Mouse (Mus musculus) forebrain, postnatal 0 days (tissue): ENCODE results near the gene Sema4c. TPM values are rescaled to one million over a fixed set of nuclear protein-coding genes. Genes with fewer than 3 reads are reported as not detected.

ENCODE experiments used
- ATAC-seq: fragments of 200-750 bp; cut with Nextera tagmentation; 2 replicates; pipeline ENCODE4 v1.8.0; 2017; ENCODE audit warnings: mild to moderate bottlenecking, moderate library complexity
- DNase-seq: peaks from one replicate; pipeline ENCODE4 v3.0.0-alpha.2; 2015
- H3K27ac ChIP-seq: fragments of 300-500 bp; sonication (generic); 2 replicates; pipeline ENCODE4 v1.5.1; 2014; ENCODE audit warnings: low read depth, mild to moderate bottlenecking, antibody characterized with exemption, low read length, moderate library complexity, mixed read lengths
- H3K27me3 ChIP-seq: fragments of 300-500 bp; sonication (generic); 2 replicates; pipeline ENCODE4 v1.6.1; 2014; ENCODE audit warnings: mild to moderate bottlenecking, low read length, mixed read lengths; ENCODE audit not compliant: insufficient read depth
- H3K36me3 ChIP-seq: fragments of 300-500 bp; sonication (generic); 2 replicates; pipeline ENCODE4 v1.6.1; 2014; ENCODE audit warnings: mild to moderate bottlenecking, moderate library complexity; ENCODE audit not compliant: insufficient read depth
- H3K4me1 ChIP-seq: fragments of 300-500 bp; sonication (generic); 2 replicates; pipeline ENCODE4 v1.6.1; 2014; ENCODE audit warnings: antibody characterized with exemption; ENCODE audit not compliant: insufficient read depth
- H3K4me2 ChIP-seq: fragments of 300-500 bp; sonication (generic); 2 replicates; pipeline ENCODE4 v1.6.1; 2014; ENCODE audit warnings: low read depth, mild to moderate bottlenecking, moderate library complexity
- H3K4me3 ChIP-seq: fragments of 300-500 bp; sonication (generic); 2 replicates; pipeline ENCODE4 v1.5.1; 2014; ENCODE audit warnings: low read depth, low read length, mixed read lengths
- H3K9ac ChIP-seq: fragments of 300-500 bp; sonication (generic); 2 replicates; pipeline ENCODE4 v1.6.1; 2014; ENCODE audit warnings: mild to moderate bottlenecking
- H3K9me3 ChIP-seq: fragments of 300-500 bp; sonication (generic); 2 replicates; pipeline ENCODE4 v1.6.1; 2016; ENCODE audit warnings: low read length
- CTCF ChIP-seq: sonication (generic); IDR thresholded peaks from 2 replicates; pipeline ENCODE4 v1.5.1; 2016; ENCODE audit warnings: antibody characterized with exemption, control low read depth, low read depth
- WGBS: fragments of 180-500 bp; shearing (Covaris S2); extraction: QIAGEN DNeasy Blood & Tissue Kit; methylation state at CpG from one replicate; pipeline ENCODE4 v1.1.7; 2014; 5-methylcytosine and 5-hydroxymethylcytosine counted together
- polyA plus RNA-seq: library from polyadenylated mRNA; unstranded; fragments of >200 nt; fragmentation: Nextera tagmentation; extraction: Ambion mirVana; gene quantifications from 2 replicates; pipeline ENCODE4 v1.2.1, GENCODE M21; 2015
- total RNA-seq: library from RNA; depleted of rRNA; stranded (reverse); fragments of >200 nt; gene quantifications from 2 replicates; pipeline ENCODE4 v1.2.3, GENCODE M21; 2014

Gene Sema4c
- total and polyA plus RNA-seq, 2 experiments from 2014 or later: 24.1 to 39.1 TPM

DNA sequence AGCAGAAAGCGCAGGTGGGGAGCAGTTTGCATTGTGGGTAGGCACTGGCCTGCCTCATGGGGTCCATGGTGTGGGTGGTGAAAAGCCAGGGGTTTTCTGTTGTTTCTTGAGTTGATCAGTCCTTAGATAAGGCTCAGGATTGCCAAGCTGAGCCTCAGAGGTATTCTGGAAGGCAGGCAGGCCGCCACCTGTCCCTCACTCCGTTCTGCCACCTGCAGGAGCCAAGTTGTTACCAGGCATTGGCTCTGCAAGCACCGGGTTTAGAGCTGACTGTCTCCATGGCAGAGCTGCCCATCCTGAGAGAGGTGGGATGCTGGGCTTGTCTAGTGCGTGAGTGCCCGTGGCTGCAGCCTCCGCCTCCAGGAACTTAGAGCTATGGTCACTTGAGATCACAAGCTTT, 35.9 kb downstream of the Sema4c start:
- H3K36me3 ChIP-seq: peaks cover 89% of the 10 kb centered on the region
- H3K4me3 ChIP-seq: no peak overlapping the region
- ATAC-seq (no peak), DNase-seq (no peak)
- H3K27ac ChIP-seq: no peak overlapping the region
- WGBS: 88% methylated on average over 7 of the region's 7 CpGs
- no peaks in the 10 kb centered on the region for H3K9me3 ChIP-seq
- H3K27me3 ChIP-seq: no peaks in the 10 kb centered on the region
- H3K4me1 ChIP-seq: no peaks in the 10 kb centered on the region
- no peak overlapping the region for H3K9ac ChIP-seq
- no peak for TF ChIP-seq CTCF
- H3K4me2 ChIP-seq: no peak overlapping the region

DNA sequence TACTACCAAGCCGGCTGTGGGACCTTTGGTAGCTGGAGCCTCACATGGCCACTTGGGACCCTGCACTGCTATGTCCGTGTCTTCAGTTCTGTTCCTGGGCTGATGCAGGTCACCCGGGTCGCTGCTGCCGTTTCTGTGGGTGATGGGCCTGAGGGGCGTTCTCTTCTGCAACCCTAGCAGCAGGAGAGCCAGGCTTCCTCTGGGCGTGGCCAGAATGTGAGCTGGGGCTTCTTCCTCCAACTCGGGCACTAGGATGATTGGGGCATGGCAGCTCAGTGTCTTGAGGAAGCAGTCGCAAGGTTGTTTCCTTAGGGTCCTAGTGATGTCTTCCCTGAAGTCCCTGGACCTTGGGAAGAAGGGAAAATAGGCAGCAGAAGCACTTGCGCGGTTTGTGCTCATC, 38.5 kb downstream of the Sema4c start:
- H3K4me1 ChIP-seq: peaks cover 4% of the 10 kb centered on the region
- H3K9ac ChIP-seq: no peak overlapping the region
- WGBS: 87% methylated on average over 11 of the region's 11 CpGs
- H3K4me2 ChIP-seq: no peak overlapping the region
- no peaks in the 10 kb centered on the region for H3K27me3 ChIP-seq
- ATAC-seq (no peak), DNase-seq (no peak)
- H3K4me3 ChIP-seq: no peak overlapping the region
- H3K9me3 ChIP-seq: no peaks in the 10 kb centered on the region
- H3K36me3 ChIP-seq: peaks cover 66% of the 10 kb centered on the region
- no peak overlapping the region for H3K27ac ChIP-seq
- TF ChIP-seq CTCF: no peak

DNA sequence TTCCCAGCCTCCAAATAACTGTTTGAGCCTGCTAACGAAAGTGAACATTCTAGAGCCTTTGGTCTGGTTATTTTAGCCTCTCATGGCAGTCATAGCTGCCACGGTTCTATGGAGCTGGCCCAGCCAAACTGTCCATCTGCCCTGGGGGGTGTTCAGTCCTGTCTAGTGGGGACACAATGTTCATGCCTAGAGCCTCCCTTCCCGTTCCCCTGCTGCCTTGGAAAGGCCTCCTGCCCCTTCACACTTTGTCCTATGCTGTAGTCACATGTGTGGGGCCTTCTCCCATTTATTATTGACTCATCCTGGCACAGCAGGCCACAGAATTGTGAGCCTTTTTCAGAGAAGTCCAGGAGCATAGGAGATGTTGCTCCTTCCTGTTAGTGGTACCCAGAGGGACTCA, 39.9 kb downstream of the Sema4c start:
- TF ChIP-seq CTCF: no peak
- H3K27me3 ChIP-seq: no peaks in the 10 kb centered on the region
- DNase-seq: no peak
- 67% methylated on average over 3 of the region's 3 CpGs for WGBS
- ATAC-seq: no peak
- H3K36me3 ChIP-seq: peaks cover 54% of the 10 kb centered on the region
- no peak overlapping the region for H3K9ac ChIP-seq
- no peak overlapping the region for H3K4me2 ChIP-seq
- H3K9me3 ChIP-seq: no peaks in the 10 kb centered on the region
- H3K27ac ChIP-seq: no peak overlapping the region
- peaks cover 14% of the 10 kb centered on the region for H3K4me1 ChIP-seq
- no peak overlapping the region for H3K4me3 ChIP-seq

DNA sequence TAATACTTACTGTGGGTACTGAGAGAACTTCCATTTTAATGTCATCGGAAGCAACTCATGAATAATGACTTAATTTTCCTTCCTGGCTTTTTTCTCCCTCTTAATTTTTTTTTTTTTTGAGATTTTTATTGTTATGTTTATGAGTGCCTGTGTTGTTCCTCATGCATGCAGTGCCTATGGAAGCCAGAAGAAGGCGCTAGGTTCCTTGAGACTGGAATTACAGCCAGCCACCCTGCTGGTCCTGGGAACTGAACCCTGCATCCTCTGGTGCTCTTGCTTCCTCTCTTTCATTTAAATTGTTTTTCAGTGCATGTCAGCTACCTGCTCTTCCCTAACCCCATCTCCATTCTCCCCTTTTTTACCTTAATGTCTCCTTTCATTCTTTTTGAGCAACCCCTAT, 44.4 kb downstream of the Sema4c start:
- TF ChIP-seq CTCF: peak; percentile 67
- H3K27ac ChIP-seq: no peak overlapping the region
- no peak overlapping the region for H3K9ac ChIP-seq
- H3K27me3 ChIP-seq: no peaks in the 10 kb centered on the region
- H3K4me1 ChIP-seq: peaks cover 14% of the 10 kb centered on the region
- DNase-seq: no peak
- WGBS: 24% methylated on average over 2 of the region's 2 CpGs
- peaks cover 9% of the 10 kb centered on the region; the same call in 1 of the 2 replicates for H3K36me3 ChIP-seq
- no peaks in the 10 kb centered on the region for H3K9me3 ChIP-seq
- H3K4me2 ChIP-seq: peak overlapping the region; percentile 89
- H3K4me3 ChIP-seq: peak overlapping the region; percentile 90
- ATAC-seq: no peak

DNA sequence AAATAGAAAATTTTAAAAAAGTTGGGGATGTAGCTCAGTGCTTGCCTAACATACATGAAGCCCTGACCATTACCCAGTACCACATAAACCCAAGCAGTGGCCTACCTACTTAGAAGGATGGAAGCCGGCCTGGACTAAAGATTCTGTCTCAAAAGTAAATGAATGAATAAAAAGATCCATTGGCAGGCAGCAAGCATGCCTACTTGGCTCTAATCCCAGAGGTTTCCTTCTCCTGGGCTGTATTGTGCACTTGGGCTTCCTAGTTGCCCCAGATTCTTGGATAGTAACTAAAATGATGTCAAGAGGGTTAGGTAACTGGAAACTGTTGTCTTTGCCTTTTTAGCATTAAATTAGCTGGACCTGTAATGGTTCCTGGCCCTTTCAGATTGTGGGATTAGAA, 44.8 kb downstream of the Sema4c start:
- DNase-seq (peak; percentile 33), ATAC-seq (no peak)

DNA sequence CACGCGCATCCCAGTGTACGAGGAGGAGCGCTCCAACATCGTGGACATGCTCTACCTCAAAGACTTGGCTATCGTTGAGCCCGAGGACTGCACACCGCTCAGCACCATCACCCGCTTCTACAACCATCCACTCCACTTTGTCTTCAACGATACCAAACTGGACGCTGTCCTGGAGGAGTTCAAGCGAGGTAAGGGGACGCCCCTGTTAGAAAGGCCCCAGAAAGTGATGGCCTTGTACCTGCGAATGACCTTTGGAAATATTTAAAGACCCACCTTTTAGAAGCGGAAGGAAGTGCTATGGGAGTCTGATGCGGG, 45.2 kb downstream of the Sema4c start:
- DNase-seq (peak; percentile 27), ATAC-seq (no peak)
- Histone ChIP-seq H3K4me1 (peaks cover 14% of the 10 kb centered on the region), H3K27me3 (no peaks in the 10 kb centered on the region), H3K4me3 (peak overlapping the region; percentile 90), H3K9me3 (no peaks in the 10 kb centered on the region), H3K4me2 (peak overlapping the region; percentile 89), H3K9ac (peak overlapping the region; percentile 92), H3K36me3 (peaks cover 2% of the 10 kb centered on the region; the same call in 1 of the 2 replicates), H3K27ac (peak overlapping the region; percentile 97)
- under 1% methylated on average over 16 of the region's 16 CpGs for WGBS
- no peak for TF ChIP-seq CTCF

More for the DNA sequence above, 44.8 kb downstream of the Sema4c start:
- no peak for TF ChIP-seq CTCF
- no peaks in the 10 kb centered on the region for H3K9me3 ChIP-seq
- H3K4me1 ChIP-seq: peaks cover 14% of the 10 kb centered on the region
- no peak overlapping the region for H3K27ac ChIP-seq
- H3K9ac ChIP-seq: peak overlapping the region; percentile 92; the same call in 1 of the 2 replicates
- peak overlapping the region; percentile 90 for H3K4me3 ChIP-seq
- no peaks in the 10 kb centered on the region for H3K27me3 ChIP-seq
- 3% methylated on average over 1 of the region's 1 CpGs for WGBS
- H3K36me3 ChIP-seq: peaks cover 5% of the 10 kb centered on the region; the same call in 1 of the 2 replicates
- H3K4me2 ChIP-seq: peak overlapping the region; percentile 89

DNA sequence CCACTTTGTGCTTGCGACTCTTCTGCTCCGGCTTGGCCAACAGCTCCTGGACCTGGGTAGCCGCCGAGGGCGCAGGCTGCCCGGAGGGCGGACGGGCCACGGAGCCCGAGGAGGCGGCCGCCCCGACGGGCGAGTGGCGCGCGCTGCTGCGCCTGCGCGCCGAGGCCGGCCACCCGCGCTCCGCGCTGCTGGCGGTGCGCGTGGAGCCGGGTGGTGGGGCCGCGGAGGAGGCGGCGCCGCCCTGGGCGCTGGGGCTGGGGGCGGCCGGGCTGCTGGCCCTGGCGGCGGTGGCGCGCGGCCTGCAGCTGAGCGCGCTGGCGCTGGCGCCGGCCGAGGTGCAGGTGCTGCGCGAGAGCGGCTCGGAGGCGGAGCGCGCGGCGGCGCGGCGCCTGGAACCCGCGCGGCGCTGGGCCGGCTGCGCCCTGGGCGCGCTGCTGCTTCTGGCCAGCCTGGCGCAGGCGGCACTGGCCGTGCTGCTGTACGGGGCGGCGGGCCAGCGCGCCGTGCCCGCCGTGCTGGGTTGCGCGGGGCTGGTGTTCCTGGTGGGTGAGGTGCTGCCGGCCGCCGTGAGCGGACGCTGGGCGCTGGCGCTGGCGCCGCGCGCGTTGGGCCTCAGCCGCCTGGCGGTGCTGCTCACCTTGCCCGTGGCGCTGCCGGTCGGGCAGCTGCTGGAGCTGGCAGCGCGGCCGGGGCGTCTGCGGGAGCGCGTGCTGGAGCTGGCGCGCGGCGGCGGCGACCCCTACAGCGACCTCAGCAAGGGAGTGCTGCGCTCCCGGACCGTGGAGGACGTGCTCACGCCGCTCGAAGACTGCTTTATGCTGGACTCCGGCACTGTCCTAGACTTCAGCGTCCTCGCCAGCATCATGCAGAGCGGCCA, 45.8 kb downstream of the Sema4c start:
- peaks cover 14% of the 10 kb centered on the region for H3K4me1 ChIP-seq
- WGBS: 1% methylated on average over 110 of the region's 126 CpGs
- DNase-seq (peak; percentile 43), ATAC-seq (peak; percentile 79)
- peak overlapping the region; percentile 97 for H3K27ac ChIP-seq
- H3K4me3 ChIP-seq: peak overlapping the region; percentile 90
- no peaks in the 10 kb centered on the region for H3K9me3 ChIP-seq
- peak overlapping the region; percentile 89 for H3K4me2 ChIP-seq
- H3K27me3 ChIP-seq: no peaks in the 10 kb centered on the region
- H3K9ac ChIP-seq: peak overlapping the region; percentile 92
- TF ChIP-seq CTCF: no peak
- H3K36me3 ChIP-seq: peaks cover 2% of the 10 kb centered on the region; the same call in 1 of the 2 replicates
